Mouse (Mus musculus) limb, embryonic 11.5 days (tissue): ENCODE measurements at regions not wholly inside any gene's neighbourhood (a gene's known extent, or its start where the extent isn't known, plus 50 kb on each side); places are given as distances from the start of the nearest gene placed in this dataset.
"Not testable (repeated sequence)": the region's sequence is repeated elsewhere in the genome, so short reads cannot be mapped to it uniquely, and the experiment has no call there.

Source experiments
- ATAC-seq: fragments of 200-750 bp; cut with Nextera tagmentation; 2 replicates; pipeline ENCODE4 v1.8.0; 2017; ENCODE audit warnings: low read depth; ENCODE audit not compliant: insufficient number of reproducible peaks, low FRiP score, low TSS enrichment
- DNase-seq: peaks from one replicate; pipeline ENCODE4 v3.0.0-alpha.2; 2015; ENCODE audit warnings: low spot score
- H3K27ac ChIP-seq: fragments of 300-500 bp; sonication (generic); replicated peaks from 2 replicates; pipeline ENCODE4 v1.5.1; 2014; ENCODE audit warnings: low read depth, mild to moderate bottlenecking, low read length
- H3K27me3 ChIP-seq: fragments of 300-500 bp; sonication (generic); 2 replicates; pipeline ENCODE4 v1.6.1; 2014; ENCODE audit warnings: mild to moderate bottlenecking, low read length, mixed read lengths; ENCODE audit not compliant: control insufficient read depth, insufficient read depth
- H3K36me3 ChIP-seq: fragments of 300-500 bp; sonication (generic); 2 replicates; pipeline ENCODE4 v1.6.1; 2014; ENCODE audit warnings: mild to moderate bottlenecking, low read length, moderate library complexity, mixed read lengths; ENCODE audit not compliant: control insufficient read depth, insufficient read depth
- H3K4me1 ChIP-seq: fragments of 300-500 bp; sonication (generic); 2 replicates; pipeline ENCODE4 v1.6.1; 2014; ENCODE audit warnings: low read length, mixed read lengths; ENCODE audit not compliant: control insufficient read depth, insufficient read depth
- H3K4me2 ChIP-seq: fragments of 300-500 bp; sonication (generic); 2 replicates; pipeline ENCODE4 v1.6.1; 2014; ENCODE audit warnings: low read depth, mild to moderate bottlenecking, moderate library complexity; ENCODE audit not compliant: severe bottlenecking
- H3K4me3 ChIP-seq: fragments of 300-500 bp; sonication (generic); 2 replicates; pipeline ENCODE4 v1.5.1; 2014; ENCODE audit warnings: low read depth, low read length
- H3K9ac ChIP-seq: fragments of 300-500 bp; sonication (generic); 2 replicates; pipeline ENCODE4 v1.6.1; 2014; ENCODE audit warnings: mild to moderate bottlenecking, low read length
- H3K9me3 ChIP-seq: fragments of 300-500 bp; sonication (generic); 2 replicates; pipeline ENCODE4 v1.6.1; 2016; ENCODE audit warnings: low read length; ENCODE audit not compliant: control insufficient read depth
- WGBS: fragments of 180-500 bp; shearing (Covaris S2); extraction: QIAGEN DNeasy Blood & Tissue Kit; methylation state at CpG from one replicate; pipeline ENCODE4 v1.1.7; 2014; 5-methylcytosine and 5-hydroxymethylcytosine counted together

DNA sequence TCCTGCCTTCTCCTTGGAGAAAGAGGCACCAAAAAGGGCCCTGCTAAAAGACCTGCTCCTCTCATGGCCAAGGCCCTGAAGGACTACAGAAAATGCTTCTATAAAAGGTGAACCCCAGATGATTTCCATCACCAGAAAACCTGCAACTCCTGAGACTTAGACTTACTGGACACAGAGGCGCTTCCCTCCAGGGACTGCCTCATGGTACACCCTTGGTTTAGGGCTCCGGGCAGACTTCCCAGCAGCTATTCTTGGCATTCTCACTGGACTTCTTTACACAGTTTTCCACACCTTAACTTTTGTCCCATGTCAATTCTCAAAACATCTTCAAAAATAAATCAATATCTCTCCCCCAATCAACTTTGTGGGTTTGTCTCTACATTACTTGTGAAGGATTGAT is 393.2 kb downstream of the Gpm6a start:
- not testable (repeated sequence) for H3K36me3 ChIP-seq, ATAC-seq, H3K9ac ChIP-seq, H3K4me3 ChIP-seq, H3K27ac ChIP-seq, H3K4me2 ChIP-seq, H3K9me3 ChIP-seq, H3K4me1 ChIP-seq, H3K27me3 ChIP-seq
- DNase-seq, result peak; percentile 33
- 93% methylated on average over 2 of the region's 2 CpGs for WGBS

DNA sequence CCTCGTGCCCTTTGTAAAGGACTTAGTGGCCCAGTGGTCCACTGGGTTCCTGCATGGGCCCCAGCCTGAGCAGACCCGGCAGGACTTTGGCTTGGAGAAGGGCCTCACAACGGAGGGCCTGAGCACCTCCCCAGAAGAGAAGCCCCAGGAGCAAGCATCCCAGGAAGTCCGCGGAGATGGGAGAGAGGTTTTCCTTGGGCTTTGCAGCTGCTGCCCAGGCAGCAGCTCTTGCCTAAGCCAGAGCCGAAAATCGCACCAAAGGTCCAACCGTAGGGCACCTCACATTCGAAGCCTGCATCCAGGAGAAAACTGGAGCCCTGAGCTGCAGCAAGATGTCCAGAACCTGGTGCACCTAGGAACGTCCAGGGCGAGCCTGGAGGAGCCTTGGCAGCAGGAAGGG is 405.2 kb downstream of the Gpm6a start:
- H3K27ac ChIP-seq, H3K9ac ChIP-seq, H3K36me3 ChIP-seq, ATAC-seq, H3K9me3 ChIP-seq, H3K4me1 ChIP-seq, DNase-seq, H3K4me2 ChIP-seq, H3K27me3 ChIP-seq, H3K4me3 ChIP-seq: not testable (repeated sequence)
- 85% methylated on average over 10 of the region's 11 CpGs for WGBS

DNA sequence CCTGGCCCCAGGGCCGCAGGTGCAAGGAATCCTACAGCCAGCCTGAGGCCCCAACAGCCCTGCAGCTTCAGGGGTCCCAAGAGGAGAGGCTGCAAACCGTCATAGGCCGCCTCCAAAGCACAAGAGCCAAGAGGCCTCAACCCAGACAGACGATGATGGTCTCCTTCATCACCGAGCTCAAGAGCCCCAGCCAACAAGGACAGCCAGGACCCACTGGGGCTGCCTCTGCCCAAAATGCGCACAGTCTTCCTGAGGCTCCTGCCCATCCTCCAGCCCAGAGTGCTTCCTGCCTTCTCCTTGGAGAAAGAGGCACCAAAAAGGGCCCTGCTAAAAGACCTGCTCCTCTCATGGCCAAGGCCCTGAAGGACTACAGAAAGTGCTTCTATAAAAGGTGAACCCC is 412.8 kb downstream of the Gpm6a start:
- not testable (repeated sequence) for H3K9me3 ChIP-seq, H3K27ac ChIP-seq, H3K4me2 ChIP-seq, ATAC-seq, DNase-seq, H3K9ac ChIP-seq, H3K4me1 ChIP-seq, H3K27me3 ChIP-seq, H3K4me3 ChIP-seq, H3K36me3 ChIP-seq
- 83% methylated on average over 4 of the region's 6 CpGs for WGBS

DNA sequence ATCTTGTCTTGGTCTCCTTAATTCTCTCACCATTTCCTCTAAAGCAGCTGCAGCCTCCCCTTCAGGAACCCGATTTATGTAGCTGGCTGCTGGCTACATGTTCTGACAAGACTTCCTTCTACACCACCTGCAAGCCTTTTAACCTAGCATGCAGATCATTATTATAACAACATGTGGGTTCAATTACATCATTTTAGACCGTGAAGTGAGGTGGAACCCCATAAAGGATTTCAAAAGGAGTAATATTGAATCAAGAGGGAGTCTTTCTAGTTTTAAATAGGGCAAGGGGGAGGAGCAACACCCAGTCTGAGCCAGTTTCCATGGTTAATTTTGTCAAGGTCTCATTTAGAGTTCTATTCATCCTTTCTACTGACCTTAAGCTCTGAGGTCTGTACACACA is 442.4 kb downstream of the Gpm6a start:
- no peaks in the 10 kb centered on the region for H3K9me3 ChIP-seq
- no peak for ATAC-seq
- no peak overlapping the region for H3K27ac ChIP-seq
- no peaks in the 10 kb centered on the region for H3K36me3 ChIP-seq
- no peaks in the 10 kb centered on the region for H3K27me3 ChIP-seq
- 35% methylated on average over 2 of the region's 2 CpGs for WGBS
- H3K4me2 ChIP-seq, result no peak overlapping the region
- H3K9ac ChIP-seq, result no peak overlapping the region
- no peaks in the 10 kb centered on the region for H3K4me1 ChIP-seq
- no peak for DNase-seq
- no peak overlapping the region for H3K4me3 ChIP-seq

DNA sequence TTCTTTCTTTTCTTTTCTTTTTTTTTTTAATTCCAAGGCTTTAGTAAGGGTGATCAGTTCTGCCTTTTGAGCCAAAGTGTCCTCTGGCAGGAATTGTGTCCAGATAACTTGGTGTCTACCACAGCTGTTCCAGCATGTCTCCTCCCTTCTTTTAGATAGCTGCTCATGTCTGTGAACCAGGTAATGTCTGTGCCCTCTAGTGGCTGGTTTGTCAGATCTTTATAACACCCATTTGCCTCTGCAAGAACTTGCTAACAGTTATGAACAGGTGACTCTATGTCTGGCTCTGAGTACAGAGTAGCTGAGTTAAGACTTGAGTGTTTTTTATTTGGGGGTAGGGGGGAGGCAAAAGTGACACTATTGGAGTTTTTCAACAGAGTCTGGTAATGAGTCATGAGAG is 443.7 kb downstream of the Gpm6a start:
- Histone ChIP-seq H3K9ac (no peak overlapping the region), H3K36me3 (no peaks in the 10 kb centered on the region), H3K4me1 (no peaks in the 10 kb centered on the region), H3K4me2 (no peak overlapping the region), H3K9me3 (no peaks in the 10 kb centered on the region), H3K4me3 (no peak overlapping the region), H3K27ac (no peak overlapping the region), H3K27me3 (no peaks in the 10 kb centered on the region)
- DNase-seq (no peak), ATAC-seq (no peak)

DNA sequence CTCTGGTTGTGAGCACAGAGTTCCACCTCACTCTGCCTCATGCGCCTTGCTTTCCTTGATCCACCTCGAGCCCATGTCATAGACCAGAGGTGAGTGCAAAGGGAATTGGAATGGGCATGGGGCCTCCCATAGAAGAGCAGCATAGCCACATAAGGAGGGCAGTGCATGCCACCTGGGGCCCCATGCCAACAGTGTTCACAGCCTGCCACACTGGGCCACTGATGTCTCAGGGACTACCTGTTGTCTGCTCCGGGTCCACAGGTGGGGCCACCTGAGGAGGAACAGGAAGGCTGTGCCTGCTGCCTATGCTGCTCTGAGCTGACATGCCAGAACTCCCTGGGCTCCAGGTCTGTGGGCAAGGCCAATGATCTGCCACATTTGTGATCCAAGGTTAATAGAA is 445.8 kb downstream of the Gpm6a start:
- no peak overlapping the region for H3K27ac ChIP-seq
- no peak overlapping the region for H3K9ac ChIP-seq
- H3K27me3 ChIP-seq, result no peaks in the 10 kb centered on the region
- ATAC-seq, result no peak
- no peak for DNase-seq
- 90% methylated on average over 3 of the region's 3 CpGs for WGBS
- H3K4me1 ChIP-seq, result no peaks in the 10 kb centered on the region
- no peak overlapping the region for H3K4me2 ChIP-seq
- no peaks in the 10 kb centered on the region for H3K9me3 ChIP-seq
- no peaks in the 10 kb centered on the region for H3K36me3 ChIP-seq
- no peak overlapping the region for H3K4me3 ChIP-seq

DNA sequence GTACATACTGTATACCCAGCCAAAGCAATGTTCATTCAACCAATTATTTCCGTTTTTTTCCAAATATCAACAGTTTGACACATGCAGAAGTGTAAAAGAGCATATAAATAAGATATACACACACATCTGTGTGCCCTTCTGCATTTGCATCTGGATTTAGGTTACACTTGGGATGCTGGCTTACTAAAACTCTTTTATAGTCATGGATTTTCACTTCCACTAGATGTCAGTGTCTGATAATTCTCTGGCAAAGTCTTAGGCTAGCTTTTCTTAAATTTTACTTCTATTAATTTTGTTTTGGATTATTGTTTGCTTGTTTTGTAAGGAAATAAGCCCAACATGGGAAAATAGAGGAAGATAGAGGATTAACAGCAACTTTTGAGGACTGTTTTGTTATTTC is 452.3 kb downstream of the Gpm6a start:
- not testable (repeated sequence) for ATAC-seq

More for the DNA sequence above, 452.3 kb downstream of the Gpm6a start:
- not testable (repeated sequence) for H3K4me3 ChIP-seq, DNase-seq, H3K4me1 ChIP-seq, H3K4me2 ChIP-seq, H3K27me3 ChIP-seq, H3K9ac ChIP-seq, H3K27ac ChIP-seq, H3K9me3 ChIP-seq, H3K36me3 ChIP-seq
- 0% methylated on average over 1 of the region's 1 CpGs for WGBS
